Comparison of ENCODE assay signal across 16 mouse cellular contexts in genomic region chr12:25311728-25312127, GRCm38 (mm10).
DNase-seq lines count a peak whose midpoint lies in the region; ATAC-seq and TF ChIP-seq lines count a peak whose summit lies in the region.
"Had no signal": no experiment of that assay in that cellular context is flagged by ENCODE, and none has a peak within 500 bp of the region (broad histone marks: within the 10 kb centered on the region; RNA-seq: fewer than 3 reads in every experiment).

No protein-coding gene starts in this region.

- H3K27ac ChIP-seq in thymus, adult 2 months (ENCODE audit: control insufficient read depth, insufficient read depth, low read length): no peak overlapping the region
- H3K27ac ChIP-seq in midbrain, embryonic 15.5 days: no peak overlapping the region
- H3K27ac ChIP-seq: embryonic facial prominence, embryonic 10.5 days; forebrain, embryonic 13.5 days; neural tube, embryonic 13.5 days had no signal

- no peak for TF ChIP-seq CTCF in thymus, adult 2 months (IDR thresholded peaks at IDR 0.05; ENCODE audit: borderline replicate concordance, control insufficient read depth, extremely low read depth, insufficient read depth, low read length, poor library complexity)

- 7% methylated on average over 7 of the region's 7 CpGs for WGBS in thymus, adult 2 months
- WGBS in midbrain, embryonic 15.5 days: 93% methylated on average over 7 of the region's 7 CpGs

- no peak for TF ChIP-seq POLR2A in thymus, adult 2 months (IDR thresholded peaks at IDR 0.05; ENCODE audit: control insufficient read depth, extremely low read depth, insufficient read depth, low read length, poor library complexity)

- no peaks in the 10 kb centered on the region for H3K9me3 ChIP-seq in midbrain, embryonic 15.5 days
- H3K9me3 ChIP-seq: embryonic facial prominence, embryonic 10.5 days; forebrain, embryonic 13.5 days; megakaryocyte, embryonic 14.5 days; neural tube, embryonic 13.5 days had no signal

- H3K27me3 ChIP-seq in thymus, adult 2 months (ENCODE audit: control insufficient read depth, insufficient read depth, low read length): no peaks in the 10 kb centered on the region
- H3K27me3 ChIP-seq in midbrain, embryonic 15.5 days (replicated peaks): no peaks in the 10 kb centered on the region
- H3K27me3 ChIP-seq: forebrain, embryonic 13.5 days; neural tube, embryonic 13.5 days had no signal

- no peaks in the 10 kb centered on the region for H3K36me3 ChIP-seq in thymus, adult 2 months (ENCODE audit: control insufficient read depth, insufficient read depth, low read length)
- H3K36me3 ChIP-seq in midbrain, embryonic 15.5 days (replicated peaks): no peaks in the 10 kb centered on the region
- H3K36me3 ChIP-seq: embryonic facial prominence, embryonic 10.5 days; neural tube, embryonic 13.5 days had no signal

- no peak overlapping the region for H3K4me3 ChIP-seq in thymus, adult 2 months (ENCODE audit: control insufficient read depth, insufficient read depth, low read length)
- no peak overlapping the region for H3K4me3 ChIP-seq in midbrain, embryonic 15.5 days
- H3K4me3 ChIP-seq: embryonic facial prominence, embryonic 10.5 days; forebrain, embryonic 13.5 days; megakaryocyte, embryonic 14.5 days; neural tube, embryonic 13.5 days had no signal

- H3K9ac ChIP-seq in midbrain, embryonic 15.5 days: no peak overlapping the region
- H3K9ac ChIP-seq: forebrain, embryonic 13.5 days; neural tube, embryonic 13.5 days had no signal

- H3K4me2 ChIP-seq in midbrain, embryonic 15.5 days: no peak overlapping the region
- H3K4me2 ChIP-seq: forebrain, embryonic 13.5 days; neural tube, embryonic 13.5 days had no signal

- ATAC-seq in activated CD4-positive, CD25-positive, alpha-beta regulatory T cell, adult 4 months: peak; percentile 70
- ATAC-seq in megakaryocyte, adult 5-6 weeks (ENCODE audit: poor library complexity, severe bottlenecking): peak; percentile 89
- ATAC-seq in midbrain, embryonic 15.5 days (replicated peaks): no peak
- ATAC-seq: forebrain, embryonic 13.5 days; intestine, embryonic 16.5 days had no signal

- H3K4me1 ChIP-seq in thymus, adult 2 months (replicated peaks; ENCODE audit: control insufficient read depth, insufficient read depth, low read length): peaks cover 12% of the 10 kb centered on the region
- H3K4me1 ChIP-seq in midbrain, embryonic 15.5 days: no peaks in the 10 kb centered on the region
- H3K4me1 ChIP-seq: forebrain, embryonic 13.5 days had no signal

- peak; percentile 57 for DNase-seq in CD4-positive, CD25-positive, alpha-beta regulatory T cell, adult 2 months (ENCODE audit: low read depth, low spot score)
- peak; percentile 34 for DNase-seq in thymus, adult 2 months
- DNase-seq in adrenal gland, postnatal 36 days: no peak
- DNase-seq in frontal cortex, postnatal 10 days (ENCODE audit: low spot score in 2 of 2): no peak
- DNase-seq: adrenal gland, postnatal 25 days; cerebellum, adult 11-12 months; gastrocnemius, postnatal 14 days; right cerebral cortex, postnatal 14 days had no signal

Comparison
In these comparisons a context has a peak if more than half of its experiments do, and no peak if none do; other contexts are left out.
1. DNase-seq: peak in CD4-positive, CD25-positive, alpha-beta regulatory T cell, adult 2 months (single experiment) and thymus, adult 2 months (single experiment); none in adrenal gland, postnatal 36 days (0 of 2) and frontal cortex, postnatal 10 days (0 of 2).